Mouse (Mus musculus): ENCODE measurements at regions not wholly inside any gene's neighbourhood (a gene's known extent, or its start where the extent isn't known, plus 50 kb on each side); places are given as distances from the start of the nearest gene placed in this dataset.

DNA sequence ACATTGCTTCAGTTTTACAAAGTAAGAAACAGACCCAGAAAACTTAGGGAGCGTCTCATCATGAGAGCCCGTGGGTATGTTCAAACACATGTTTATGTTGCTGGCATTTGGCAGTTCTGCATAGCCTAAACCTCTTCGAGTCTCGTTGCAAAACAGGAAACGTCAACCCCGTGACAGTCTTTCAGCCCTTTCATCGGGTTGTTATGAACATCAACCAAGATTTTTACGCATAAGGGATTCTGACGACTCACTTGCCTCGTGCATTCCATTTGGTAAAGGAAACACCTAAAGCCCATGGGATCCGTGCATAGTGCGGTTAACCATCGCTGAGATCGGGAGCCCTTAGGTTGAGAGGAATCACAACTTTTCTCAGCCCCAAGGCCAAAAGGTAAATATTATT is 115.7 kb downstream of the Gpam start:
- Histone ChIP-seq H3K27ac (no peak overlapping the region), H3K9me3 (ENCODE audit: low read length) (no peaks in the 10 kb centered on the region), H3K4me1 (ENCODE audit: insufficient read depth, low read length) (no peaks in the 10 kb centered on the region), H3K27me3 (ENCODE audit: insufficient read depth, low read length) (no peaks in the 10 kb centered on the region), H3K9ac (replicated peaks; ENCODE audit: low read length) (no peak overlapping the region), H3K4me2 (ENCODE audit: low read depth, low read length) (no peak overlapping the region), H3K36me3 (ENCODE audit: insufficient read depth, low read length) (no peaks in the 10 kb centered on the region), H3K4me3 (ENCODE audit: low read length) (no peak overlapping the region)
- DNase-seq (ENCODE audit: low spot score) (no peak), ATAC-seq (no peak)
- 87% methylated on average over 14 of the region's 14 CpGs for WGBS
- no peak for TF ChIP-seq CTCF (IDR thresholded peaks at IDR 0.05; ENCODE audit: low read depth)

DNA sequence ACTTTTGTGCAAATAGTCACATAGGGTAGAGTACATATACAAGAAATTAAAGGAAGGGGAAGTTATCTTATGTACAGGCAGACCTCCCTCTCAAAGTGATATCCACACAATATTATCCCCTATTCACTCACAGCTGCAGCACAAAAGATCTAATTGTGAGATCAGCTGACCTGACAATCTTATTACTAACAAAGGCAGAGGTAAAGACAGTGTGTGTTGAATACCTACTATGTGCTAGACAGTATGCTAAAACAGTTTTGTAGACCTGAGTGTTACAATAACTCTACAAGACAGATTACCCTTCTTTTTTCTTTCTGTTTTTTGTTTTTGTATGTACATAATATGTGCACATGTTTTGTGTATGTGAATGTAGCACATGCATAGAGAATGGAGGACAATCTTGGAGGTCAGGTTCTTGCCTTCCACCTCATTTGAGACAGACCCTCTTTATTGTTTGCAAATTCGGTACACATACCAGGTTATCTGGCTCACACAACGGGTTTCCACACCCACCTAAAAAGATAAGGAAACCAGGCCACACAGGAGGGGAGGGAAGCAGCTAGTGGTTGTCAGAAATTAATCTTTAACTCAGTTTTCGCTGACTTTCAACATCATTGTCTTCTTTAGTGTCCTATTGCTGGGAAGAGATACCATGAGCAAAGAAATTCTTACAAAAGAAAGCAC is 118.4 kb downstream of the Gpam start:
- DNase-seq (ENCODE audit: low spot score): no peak
- 83% methylated on average over 3 of the region's 3 CpGs for WGBS
- H3K4me1 ChIP-seq (ENCODE audit: insufficient read depth, low read length): no peaks in the 10 kb centered on the region

DNA sequence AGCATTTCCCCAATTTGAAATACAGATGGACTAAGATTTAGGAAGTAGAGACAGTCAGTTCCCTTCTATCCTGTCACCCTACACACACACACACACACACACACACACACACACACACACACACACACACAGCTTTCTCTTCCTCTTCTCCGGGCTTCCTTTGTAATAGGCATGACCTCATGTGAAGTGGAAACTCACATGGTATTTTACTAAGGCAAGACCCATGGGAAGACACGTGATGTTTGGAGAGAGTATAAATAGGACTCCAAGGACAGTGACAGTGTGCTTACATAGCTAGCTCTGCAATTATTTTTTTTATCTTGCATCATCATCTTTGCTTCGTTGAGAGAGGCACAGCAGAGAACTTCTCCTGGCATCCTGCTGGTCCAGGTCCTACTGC is 137.1 kb downstream of the Gpam start:
- Histone ChIP-seq H3K27me3 (ENCODE audit: insufficient read depth, low read length) (no peaks in the 10 kb centered on the region), H3K4me1 (ENCODE audit: insufficient read depth, low read length) (no peaks in the 10 kb centered on the region), H3K4me2 (ENCODE audit: low read depth, low read length) (no peak overlapping the region), H3K9me3 (ENCODE audit: low read length) (no peaks in the 10 kb centered on the region), H3K27ac (no peak overlapping the region), H3K4me3 (ENCODE audit: low read length) (no peak overlapping the region), H3K36me3 (ENCODE audit: insufficient read depth, low read length) (no peaks in the 10 kb centered on the region), H3K9ac (replicated peaks; ENCODE audit: low read length) (no peak overlapping the region)
- DNase-seq (ENCODE audit: low spot score) (no peak), ATAC-seq (no peak)
- 74% methylated on average over 3 of the region's 3 CpGs for WGBS
- TF ChIP-seq CTCF (IDR thresholded peaks at IDR 0.05; ENCODE audit: low read depth): no peak

More for the DNA sequence above, 118.4 kb downstream of the Gpam start:
- no peak overlapping the region for H3K4me2 ChIP-seq (ENCODE audit: low read depth, low read length)
- H3K4me3 ChIP-seq (ENCODE audit: low read length): no peak overlapping the region
- no peaks in the 10 kb centered on the region for H3K9me3 ChIP-seq (ENCODE audit: low read length)
- no peak overlapping the region for H3K27ac ChIP-seq
- no peak for ATAC-seq
- no peaks in the 10 kb centered on the region for H3K36me3 ChIP-seq (ENCODE audit: insufficient read depth, low read length)
- no peak overlapping the region for H3K9ac ChIP-seq (replicated peaks; ENCODE audit: low read length)
- no peak for TF ChIP-seq CTCF (IDR thresholded peaks at IDR 0.05; ENCODE audit: low read depth)
- no peaks in the 10 kb centered on the region for H3K27me3 ChIP-seq (ENCODE audit: insufficient read depth, low read length)

DNA sequence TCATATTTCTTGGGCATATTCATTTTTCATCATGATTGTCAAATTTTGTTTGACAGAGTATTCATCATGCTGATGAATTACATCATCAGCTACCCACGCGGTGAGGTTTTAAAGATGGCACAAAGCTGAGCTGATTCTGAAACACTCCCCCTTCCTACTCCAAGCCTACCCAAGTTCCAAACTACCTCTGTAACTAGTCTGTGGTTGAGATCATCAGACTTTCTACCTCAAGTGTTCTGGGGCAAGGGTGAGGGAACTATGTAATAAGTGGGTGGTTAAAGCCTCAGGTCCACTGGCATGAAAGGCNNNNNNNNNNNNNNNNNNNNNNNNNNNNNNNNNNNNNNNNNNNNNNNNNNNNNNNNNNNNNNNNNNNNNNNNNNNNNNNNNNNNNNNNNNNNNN is 142.5 kb downstream of the Gpam start:
- WGBS: 95% methylated on average over 2 of the region's 2 CpGs
- no peak for TF ChIP-seq CTCF (IDR thresholded peaks at IDR 0.05; ENCODE audit: low read depth)
- no peak for ATAC-seq

DNA sequence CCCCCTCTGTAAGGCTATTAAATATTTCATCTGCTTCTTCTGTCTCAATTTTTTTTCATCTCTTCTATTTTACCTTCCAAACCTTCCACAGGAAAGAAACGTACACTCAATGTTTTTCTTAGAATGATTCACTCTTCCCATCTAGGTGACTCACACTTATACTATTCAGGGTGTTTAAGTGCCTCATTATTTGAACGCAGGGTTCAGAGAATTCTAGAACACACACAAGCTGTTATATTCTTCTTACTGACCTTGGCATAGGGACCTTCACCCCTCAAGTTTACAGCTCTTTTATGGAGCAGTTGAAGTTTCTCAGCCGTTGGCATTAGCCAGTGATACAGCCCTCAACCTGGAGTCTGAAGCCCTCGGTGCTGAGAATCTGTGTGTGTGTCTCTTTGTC is 144.2 kb downstream of the Gpam start:
- Histone ChIP-seq H3K36me3 (ENCODE audit: insufficient read depth, low read length) (no peaks in the 10 kb centered on the region), H3K9me3 (ENCODE audit: low read length) (no peaks in the 10 kb centered on the region), H3K27ac (no peak overlapping the region), H3K4me1 (ENCODE audit: insufficient read depth, low read length) (no peaks in the 10 kb centered on the region), H3K9ac (replicated peaks; ENCODE audit: low read length) (no peak overlapping the region), H3K4me2 (ENCODE audit: low read depth, low read length) (no peak overlapping the region), H3K27me3 (ENCODE audit: insufficient read depth, low read length) (no peaks in the 10 kb centered on the region), H3K4me3 (ENCODE audit: low read length) (no peak overlapping the region)
- DNase-seq (ENCODE audit: low spot score): no peak
- WGBS: 78% methylated on average over 4 of the region's 4 CpGs
- TF ChIP-seq CTCF (IDR thresholded peaks at IDR 0.05; ENCODE audit: low read depth): no peak
- ATAC-seq: no peak

More for the DNA sequence above, 142.5 kb downstream of the Gpam start:
- Histone ChIP-seq H3K4me2 (ENCODE audit: low read depth, low read length) (no peak overlapping the region), H3K36me3 (ENCODE audit: insufficient read depth, low read length) (no peaks in the 10 kb centered on the region), H3K27ac (no peak overlapping the region), H3K4me3 (ENCODE audit: low read length) (no peak overlapping the region), H3K9me3 (ENCODE audit: low read length) (no peaks in the 10 kb centered on the region), H3K27me3 (ENCODE audit: insufficient read depth, low read length) (no peaks in the 10 kb centered on the region), H3K9ac (replicated peaks; ENCODE audit: low read length) (no peak overlapping the region), H3K4me1 (ENCODE audit: insufficient read depth, low read length) (no peaks in the 10 kb centered on the region)
- DNase-seq (ENCODE audit: low spot score): no peak

DNA sequence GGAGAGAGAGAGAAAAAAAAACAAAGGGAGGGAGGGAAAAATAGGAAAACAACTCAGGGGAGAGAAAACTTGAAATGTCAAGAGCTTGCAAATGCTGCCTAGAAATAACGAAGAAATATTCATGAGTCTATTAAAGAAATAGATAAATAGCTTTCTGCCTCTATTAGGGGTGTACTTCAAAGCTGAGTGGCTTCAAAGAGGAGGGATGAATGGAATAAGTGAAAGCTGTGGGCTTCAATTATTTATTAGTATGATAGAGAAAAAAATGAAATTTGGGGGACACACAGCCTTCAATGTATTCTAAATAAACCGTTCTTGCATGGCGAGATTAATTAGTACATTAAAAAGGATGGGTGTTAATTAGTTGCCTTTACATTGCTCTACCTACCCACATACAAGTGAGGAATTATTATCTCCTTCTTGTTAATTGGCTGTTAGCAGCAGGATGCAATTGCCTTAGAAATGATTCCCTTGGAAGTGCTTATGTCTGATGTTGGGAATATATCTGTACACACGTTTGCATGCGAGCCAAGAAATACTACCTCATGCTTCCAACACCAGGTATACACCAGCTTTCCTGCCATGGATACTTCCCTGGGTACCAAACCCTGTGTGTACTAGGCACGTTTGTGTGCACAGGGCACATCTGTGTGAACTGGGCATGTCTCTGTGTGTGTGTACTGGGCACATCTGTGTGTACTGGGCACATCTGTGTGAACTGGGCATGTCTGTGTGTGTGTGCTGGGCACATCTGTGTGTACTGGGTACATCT is 155.4 kb downstream of the Gpam start:
- DNase-seq (ENCODE audit: low spot score): no peak
- H3K27ac ChIP-seq: no peak overlapping the region
- ATAC-seq: no peak

DNA sequence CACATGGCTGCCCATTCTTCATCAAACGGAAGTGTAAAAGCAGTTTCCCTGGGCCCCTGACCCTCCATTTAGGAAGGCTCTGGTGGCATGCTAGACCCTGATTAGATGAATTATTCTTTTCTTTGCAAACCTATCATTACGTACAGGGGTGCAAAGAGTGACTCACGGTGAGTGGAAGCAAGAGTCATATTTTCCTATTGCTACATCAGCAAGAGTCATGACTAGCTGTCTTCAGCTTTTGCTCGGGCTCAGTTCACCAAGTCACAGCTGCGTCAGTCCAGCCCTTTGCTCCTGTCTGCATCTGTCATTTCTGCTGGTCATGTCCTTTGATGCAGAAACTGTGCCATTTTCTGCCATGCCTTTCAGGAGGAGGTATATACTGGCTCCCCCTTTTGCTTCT is 168.7 kb downstream of the Gpam start:
- TF ChIP-seq CTCF (IDR thresholded peaks at IDR 0.05; ENCODE audit: low read depth): no peak
- Histone ChIP-seq H3K9me3 (ENCODE audit: low read length) (no peaks in the 10 kb centered on the region), H3K9ac (replicated peaks; ENCODE audit: low read length) (no peak overlapping the region), H3K36me3 (ENCODE audit: insufficient read depth, low read length) (no peaks in the 10 kb centered on the region), H3K27me3 (ENCODE audit: insufficient read depth, low read length) (no peaks in the 10 kb centered on the region), H3K4me3 (ENCODE audit: low read length) (no peak overlapping the region), H3K4me1 (ENCODE audit: insufficient read depth, low read length) (no peaks in the 10 kb centered on the region), H3K4me2 (ENCODE audit: low read depth, low read length) (no peak overlapping the region), H3K27ac (no peak overlapping the region)
- no peak for ATAC-seq
- 86% methylated on average over 5 of the region's 5 CpGs for WGBS
- no peak for DNase-seq (ENCODE audit: low spot score)

More for the DNA sequence above, 155.4 kb downstream of the Gpam start:
- Histone ChIP-seq H3K9me3 (ENCODE audit: low read length) (peaks cover 3% of the 10 kb centered on the region; the same call in 1 of the 2 replicates), H3K27me3 (ENCODE audit: insufficient read depth, low read length) (no peaks in the 10 kb centered on the region), H3K4me3 (ENCODE audit: low read length) (no peak overlapping the region), H3K9ac (replicated peaks; ENCODE audit: low read length) (no peak overlapping the region), H3K4me2 (ENCODE audit: low read depth, low read length) (no peak overlapping the region), H3K36me3 (ENCODE audit: insufficient read depth, low read length) (no peaks in the 10 kb centered on the region), H3K4me1 (ENCODE audit: insufficient read depth, low read length) (no peaks in the 10 kb centered on the region)
- WGBS: 72% methylated on average over 6 of the region's 6 CpGs
- TF ChIP-seq CTCF (IDR thresholded peaks at IDR 0.05; ENCODE audit: low read depth): no peak
